Mouse (Mus musculus): ENCODE data around the gene AF067061. TPM values are rescaled to one million over a fixed set of nuclear protein-coding genes. Genes with fewer than 3 reads are reported as not detected.
"Not testable (repeated sequence)": the region's sequence is repeated elsewhere in the genome, so short reads cannot be mapped to it uniquely, and the experiment has no call there.

Gene AF067061
- polyA plus RNA-seq, 1 experiment: not detected

- not testable (repeated sequence) for H3K4me3 ChIP-seq (ENCODE audit: low read depth, low read length); H3K9me3 ChIP-seq (replicated peaks; ENCODE audit: control insufficient read depth, insufficient read depth, low read length, poor library complexity, severe bottlenecking); H3K27ac ChIP-seq (ENCODE audit: insufficient read depth, low read length); H3K9ac ChIP-seq (ENCODE audit: low read depth, poor library complexity, severe bottlenecking); H3K36me3 ChIP-seq (ENCODE audit: control insufficient read depth, insufficient read depth, low read length, poor library complexity, severe bottlenecking); H3K4me1 ChIP-seq (ENCODE audit: control insufficient read depth, insufficient read depth, low read length); H3K27me3 ChIP-seq (ENCODE audit: control insufficient read depth, insufficient read depth, low read length, poor library complexity, severe bottlenecking)
Measured at GRCm38 (mm10) chr13:120259718-120260117, 3.2 kb upstream of the AF067061 start.

- not testable (repeated sequence) for H3K4me3 ChIP-seq (ENCODE audit: low read depth, low read length); H3K4me1 ChIP-seq (ENCODE audit: control insufficient read depth, insufficient read depth, low read length); H3K27me3 ChIP-seq (ENCODE audit: control insufficient read depth, insufficient read depth, low read length, poor library complexity, severe bottlenecking); H3K27ac ChIP-seq (ENCODE audit: insufficient read depth, low read length); H3K36me3 ChIP-seq (ENCODE audit: control insufficient read depth, insufficient read depth, low read length, poor library complexity, severe bottlenecking); H3K9me3 ChIP-seq (replicated peaks; ENCODE audit: control insufficient read depth, insufficient read depth, low read length, poor library complexity, severe bottlenecking); H3K9ac ChIP-seq (ENCODE audit: low read depth, poor library complexity, severe bottlenecking)
Measured at GRCm38 (mm10) chr13:120277837-120278236, 14.9 kb downstream of the AF067061 start.

GRCm38 (mm10) chr13:120278784-120279183 lies 15.9 kb downstream of the AF067061 start:
- Histone ChIP-seq H3K36me3 (ENCODE audit: control insufficient read depth, insufficient read depth, low read length, poor library complexity, severe bottlenecking) (no peaks in the 10 kb centered on the region), H3K9me3 (replicated peaks; ENCODE audit: control insufficient read depth, insufficient read depth, low read length, poor library complexity, severe bottlenecking) (no peaks in the 10 kb centered on the region), H3K27ac (ENCODE audit: insufficient read depth, low read length) (no peak overlapping the region), H3K4me1 (ENCODE audit: control insufficient read depth, insufficient read depth, low read length) (no peaks in the 10 kb centered on the region), H3K27me3 (ENCODE audit: control insufficient read depth, insufficient read depth, low read length, poor library complexity, severe bottlenecking) (no peaks in the 10 kb centered on the region), H3K4me3 (ENCODE audit: low read depth, low read length) (no peak overlapping the region), H3K9ac (ENCODE audit: low read depth, poor library complexity, severe bottlenecking) (no peak overlapping the region)
- no peak for TF ChIP-seq EP300 (IDR thresholded peaks at IDR 0.05; ENCODE audit: insufficient read depth, low read depth, low read length)
- no peak for TF ChIP-seq CTCF (IDR thresholded peaks at IDR 0.05; ENCODE audit: low read depth, low read length)
- no peak for TF ChIP-seq POLR2A (IDR thresholded peaks at IDR 0.05; ENCODE audit: insufficient read depth, low read length)

- Histone ChIP-seq H3K4me1 (ENCODE audit: control insufficient read depth, insufficient read depth, low read length) (no peaks in the 10 kb centered on the region), H3K9me3 (replicated peaks; ENCODE audit: control insufficient read depth, insufficient read depth, low read length, poor library complexity, severe bottlenecking) (no peaks in the 10 kb centered on the region), H3K27me3 (ENCODE audit: control insufficient read depth, insufficient read depth, low read length, poor library complexity, severe bottlenecking) (no peaks in the 10 kb centered on the region), H3K9ac (ENCODE audit: low read depth, poor library complexity, severe bottlenecking) (no peak overlapping the region), H3K4me3 (ENCODE audit: low read depth, low read length) (no peak overlapping the region), H3K27ac (ENCODE audit: insufficient read depth, low read length) (no peak overlapping the region), H3K36me3 (ENCODE audit: control insufficient read depth, insufficient read depth, low read length, poor library complexity, severe bottlenecking) (no peaks in the 10 kb centered on the region)
- no peak for TF ChIP-seq EP300 (IDR thresholded peaks at IDR 0.05; ENCODE audit: insufficient read depth, low read depth, low read length)
- TF ChIP-seq POLR2A (IDR thresholded peaks at IDR 0.05; ENCODE audit: insufficient read depth, low read length): no peak
- no peak for TF ChIP-seq CTCF (IDR thresholded peaks at IDR 0.05; ENCODE audit: low read depth, low read length)
Measured at GRCm38 (mm10) chr13:120299324-120299894, 36.5 kb downstream of the AF067061 start.

GRCm38 (mm10) chr13:120299991-120300442 lies 37.1 kb downstream of the AF067061 start, which contains the start of gene BC147527:
Gene BC147527 (plus strand): TSS chr13:120300392.
- no peak within 1 kb of the TSS for H3K9ac ChIP-seq (ENCODE audit: low read depth, poor library complexity, severe bottlenecking)
- TF ChIP-seq EP300 (IDR thresholded peaks at IDR 0.05; ENCODE audit: insufficient read depth, low read depth, low read length): no peak
- no peak for TF ChIP-seq POLR2A (IDR thresholded peaks at IDR 0.05; ENCODE audit: insufficient read depth, low read length)
- TF ChIP-seq CTCF (IDR thresholded peaks at IDR 0.05; ENCODE audit: low read depth, low read length): no peak
- no peak within 1 kb of the TSS for H3K27ac ChIP-seq (ENCODE audit: insufficient read depth, low read length)
- no peaks in the 10 kb centered on the region for H3K9me3 ChIP-seq (replicated peaks; ENCODE audit: control insufficient read depth, insufficient read depth, low read length, poor library complexity, severe bottlenecking)
- H3K27me3 ChIP-seq (ENCODE audit: control insufficient read depth, insufficient read depth, low read length, poor library complexity, severe bottlenecking): no peaks in the 10 kb centered on the region
- no peak within 1 kb of the TSS for H3K4me3 ChIP-seq (ENCODE audit: low read depth, low read length)
- no peaks in the 10 kb centered on the region for H3K36me3 ChIP-seq (ENCODE audit: control insufficient read depth, insufficient read depth, low read length, poor library complexity, severe bottlenecking)
- H3K4me1 ChIP-seq (ENCODE audit: control insufficient read depth, insufficient read depth, low read length): no peaks in the 10 kb centered on the region

- Histone ChIP-seq H3K27ac (ENCODE audit: insufficient read depth, low read length) (no peak overlapping the region), H3K27me3 (ENCODE audit: control insufficient read depth, insufficient read depth, low read length, poor library complexity, severe bottlenecking) (no peaks in the 10 kb centered on the region), H3K9ac (ENCODE audit: low read depth, poor library complexity, severe bottlenecking) (no peak overlapping the region), H3K9me3 (replicated peaks; ENCODE audit: control insufficient read depth, insufficient read depth, low read length, poor library complexity, severe bottlenecking) (no peaks in the 10 kb centered on the region), H3K4me3 (ENCODE audit: low read depth, low read length) (no peak overlapping the region), H3K4me1 (ENCODE audit: control insufficient read depth, insufficient read depth, low read length) (no peaks in the 10 kb centered on the region), H3K36me3 (ENCODE audit: control insufficient read depth, insufficient read depth, low read length, poor library complexity, severe bottlenecking) (no peaks in the 10 kb centered on the region)
- TF ChIP-seq CTCF (IDR thresholded peaks at IDR 0.05; ENCODE audit: low read depth, low read length): no peak
- TF ChIP-seq EP300 (IDR thresholded peaks at IDR 0.05; ENCODE audit: insufficient read depth, low read depth, low read length): no peak
- no peak for TF ChIP-seq POLR2A (IDR thresholded peaks at IDR 0.05; ENCODE audit: insufficient read depth, low read length)
Measured at GRCm38 (mm10) chr13:120300853-120301252, 37.9 kb downstream of the AF067061 start.

Data from ES-Bruce4 (cell line).